Mouse (Mus musculus): Measurements from ENCODE around the gene Capn10. TPM values are rescaled to one million over a fixed set of nuclear protein-coding genes. Genes with fewer than 3 reads are reported as not detected.

Gene Capn10
- polyA plus RNA-seq, 1 experiment from 2014 or later = 43.0 TPM

DNA sequence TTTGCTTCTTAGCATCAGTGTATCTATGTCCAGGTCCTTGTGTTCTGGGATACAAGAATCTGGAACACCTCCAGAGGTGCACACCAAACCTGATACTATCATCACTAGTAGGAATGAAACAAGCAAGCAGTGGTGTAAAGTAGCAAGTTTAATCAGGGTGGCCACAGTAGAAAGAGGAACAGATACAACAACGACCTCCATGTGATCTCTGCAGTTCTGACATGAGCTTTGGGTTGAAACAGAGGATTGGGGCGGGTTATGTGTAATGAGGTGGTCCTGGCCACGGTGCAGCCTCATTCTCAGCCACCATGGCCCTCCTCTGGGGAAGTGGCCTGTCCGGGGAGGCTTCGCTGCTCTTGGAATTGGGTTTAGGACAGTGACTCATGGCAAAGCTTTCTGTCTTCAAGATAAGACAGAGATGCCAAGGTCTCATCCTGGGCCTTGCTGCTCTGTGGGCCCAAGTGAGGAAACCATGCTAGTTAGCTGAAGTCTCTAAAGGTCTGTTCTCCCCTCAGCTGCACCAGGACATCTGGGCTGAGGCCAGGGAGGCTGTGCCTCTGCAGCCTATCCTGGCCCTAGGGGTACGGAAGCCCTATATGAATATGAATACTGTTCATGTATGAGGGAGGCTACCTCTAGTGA, 58.2 kb downstream of the Capn10 start:
- no peaks in the 10 kb centered on the region for H3K9me3 ChIP-seq (ENCODE audit: control insufficient read depth, low read length)
- H3K9ac ChIP-seq (ENCODE audit: low read length) = no peak overlapping the region
- H3K4me3 ChIP-seq (ENCODE audit: low read depth, low read length) = no peak overlapping the region
- H3K27ac ChIP-seq (ENCODE audit: low read depth, low read length) = no peak overlapping the region
- no peak overlapping the region for H3K4me2 ChIP-seq (ENCODE audit: low read depth, low read length, severe bottlenecking)
- no peaks in the 10 kb centered on the region for H3K4me1 ChIP-seq (replicated peaks; ENCODE audit: control insufficient read depth, insufficient read depth, low read length)
- H3K27me3 ChIP-seq (ENCODE audit: control insufficient read depth, insufficient read depth, low read length) = no peaks in the 10 kb centered on the region
- ATAC-seq (replicated peaks; ENCODE audit: low FRiP score) (no peak), DNase-seq (ENCODE audit: low spot score) (no peak)
- 90% methylated on average over 6 of the region's 6 CpGs for WGBS
- no peaks in the 10 kb centered on the region for H3K36me3 ChIP-seq (ENCODE audit: control insufficient read depth, insufficient read depth, low read length)

DNA sequence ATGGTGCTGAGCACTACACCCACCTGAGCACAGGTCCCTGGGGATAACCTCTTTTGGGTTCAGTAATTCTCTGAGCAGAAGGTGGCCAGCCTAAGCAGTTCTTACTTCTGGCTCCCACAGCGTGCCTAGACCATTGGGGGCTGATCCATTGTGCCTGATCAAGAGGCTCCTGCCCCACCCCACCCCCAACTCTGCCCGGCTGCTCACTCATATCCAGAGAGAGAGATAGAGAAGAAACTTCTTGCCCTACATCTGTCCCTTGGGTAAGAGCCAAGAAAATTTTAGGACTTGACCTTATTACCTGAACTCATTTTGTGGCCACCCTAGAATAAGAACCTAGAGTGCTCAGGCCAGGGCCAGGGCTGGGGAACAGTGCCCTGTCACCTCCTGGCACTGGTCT, 58.7 kb downstream of the Capn10 start:
- H3K4me2 ChIP-seq (ENCODE audit: low read depth, low read length, severe bottlenecking) = no peak overlapping the region
- H3K4me3 ChIP-seq (ENCODE audit: low read depth, low read length) = no peak overlapping the region
- DNase-seq (ENCODE audit: low spot score) = no peak
- no peaks in the 10 kb centered on the region for H3K27me3 ChIP-seq (ENCODE audit: control insufficient read depth, insufficient read depth, low read length)
- WGBS = 75% methylated on average over 2 of the region's 2 CpGs
- ATAC-seq (replicated peaks; ENCODE audit: low FRiP score) = no peak
- H3K36me3 ChIP-seq (ENCODE audit: control insufficient read depth, insufficient read depth, low read length) = no peaks in the 10 kb centered on the region
- H3K4me1 ChIP-seq (replicated peaks; ENCODE audit: control insufficient read depth, insufficient read depth, low read length) = no peaks in the 10 kb centered on the region
- H3K27ac ChIP-seq (ENCODE audit: low read depth, low read length) = no peak overlapping the region
- no peaks in the 10 kb centered on the region for H3K9me3 ChIP-seq (ENCODE audit: control insufficient read depth, low read length)
- H3K9ac ChIP-seq (ENCODE audit: low read length) = no peak overlapping the region

Other genes with a start within 250 kb of the Capn10 start
- gene Gpc1, start 102.7 kb upstream of the Capn10 start, polyA plus RNA-seq (2014; fragmentation: Nextera tagmentation; extraction: Ambion mirVana) = 139 and 154 TPM in 2 replicates
- 1.5 and 1.8 TPM in 2 replicates for gene Ankmy1, start 31.5 kb upstream of the Capn10 start, polyA plus RNA-seq (2014; fragmentation: Nextera tagmentation; extraction: Ambion mirVana)
- gene Dusp28, start 27.4 kb upstream of the Capn10 start, polyA plus RNA-seq (2014; fragmentation: Nextera tagmentation; extraction: Ambion mirVana) = 16.0 and 19.0 TPM in 2 replicates
- 27.4 and 31.8 TPM in 2 replicates for gene Rnpepl1, start 23.6 kb upstream of the Capn10 start, polyA plus RNA-seq (2014; fragmentation: Nextera tagmentation; extraction: Ambion mirVana)
- gene Gpr35, start 16.5 kb downstream of the Capn10 start, polyA plus RNA-seq (2014; fragmentation: Nextera tagmentation; extraction: Ambion mirVana) = 0.16 and 0.40 TPM in 2 replicates
- not detected in 2 replicates for gene Aqp12, start 72.0 kb downstream of the Capn10 start, polyA plus RNA-seq (2014; fragmentation: Nextera tagmentation; extraction: Ambion mirVana)
- gene Kif1a, start 167.6 kb downstream of the Capn10 start, polyA plus RNA-seq (2014; fragmentation: Nextera tagmentation; extraction: Ambion mirVana) = 79.7 and 86.0 TPM in 2 replicates
- not detected in 2 replicates for gene Agxt, start 200.9 kb downstream of the Capn10 start, polyA plus RNA-seq (2014; fragmentation: Nextera tagmentation; extraction: Ambion mirVana)
- gene 2310007B03Rik, start 226.6 kb downstream of the Capn10 start, polyA plus RNA-seq (2014; fragmentation: Nextera tagmentation; extraction: Ambion mirVana) = 0.29 and 0.64 TPM in 2 replicates
- 0.04 and 0.07 TPM in 2 replicates for gene Crocc2, start 234.3 kb downstream of the Capn10 start, polyA plus RNA-seq (2014; fragmentation: Nextera tagmentation; extraction: Ambion mirVana)